Mouse (Mus musculus) ovary, adult 18-20 months (tissue): Measurements from ENCODE around the gene Ifit1bl1.
"Not testable (repeated sequence)": the region's sequence is repeated elsewhere in the genome, so short reads cannot be mapped to it uniquely, and the experiment has no call there.

Experiments
- DNase-seq: peaks from one replicate; pipeline ENCODE4 v3.0.0; 2022; ENCODE audit warnings: low spot score, mixed read lengths

Ifit1bl1 gene

DNA sequence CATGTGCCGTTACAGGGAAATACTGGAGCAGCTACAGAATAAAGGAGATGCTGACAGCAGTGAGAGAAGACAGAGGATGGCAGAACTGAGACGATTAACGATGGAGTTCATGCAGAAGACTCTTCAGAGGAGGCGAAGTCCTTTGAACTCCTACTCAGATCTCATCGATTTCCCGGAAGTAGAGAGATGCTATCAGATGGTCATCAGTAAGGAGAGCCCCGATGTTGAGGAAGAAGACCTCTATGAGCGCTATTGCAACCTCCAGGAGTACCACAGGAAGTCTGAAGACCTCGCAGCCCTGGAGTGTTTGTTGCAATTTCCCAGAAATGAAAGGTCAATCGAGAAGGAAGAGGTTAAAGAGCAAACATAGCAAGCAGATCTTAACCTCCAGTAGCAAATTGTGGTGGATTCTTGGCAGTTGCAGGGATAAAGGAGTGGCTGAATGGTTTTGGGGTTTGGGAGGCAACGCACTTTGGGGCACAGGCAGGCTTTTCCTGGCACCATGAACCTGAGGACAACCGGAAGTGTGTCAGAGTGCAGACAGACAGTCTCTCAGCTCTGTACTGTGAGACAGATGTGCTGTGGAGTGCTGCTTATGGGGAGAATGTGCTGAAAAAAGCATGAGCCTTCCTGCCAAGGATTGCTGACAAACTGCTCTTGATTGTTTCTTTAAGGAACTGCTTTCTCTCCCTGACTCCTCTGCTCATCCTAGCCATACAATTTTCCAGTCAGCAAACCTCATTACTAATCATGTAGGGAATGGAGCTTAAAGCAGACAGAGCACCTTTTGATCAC lies 13.7 kb downstream of the Ifit1bl1 start:
- DNase-seq = not testable (repeated sequence)

DNA sequence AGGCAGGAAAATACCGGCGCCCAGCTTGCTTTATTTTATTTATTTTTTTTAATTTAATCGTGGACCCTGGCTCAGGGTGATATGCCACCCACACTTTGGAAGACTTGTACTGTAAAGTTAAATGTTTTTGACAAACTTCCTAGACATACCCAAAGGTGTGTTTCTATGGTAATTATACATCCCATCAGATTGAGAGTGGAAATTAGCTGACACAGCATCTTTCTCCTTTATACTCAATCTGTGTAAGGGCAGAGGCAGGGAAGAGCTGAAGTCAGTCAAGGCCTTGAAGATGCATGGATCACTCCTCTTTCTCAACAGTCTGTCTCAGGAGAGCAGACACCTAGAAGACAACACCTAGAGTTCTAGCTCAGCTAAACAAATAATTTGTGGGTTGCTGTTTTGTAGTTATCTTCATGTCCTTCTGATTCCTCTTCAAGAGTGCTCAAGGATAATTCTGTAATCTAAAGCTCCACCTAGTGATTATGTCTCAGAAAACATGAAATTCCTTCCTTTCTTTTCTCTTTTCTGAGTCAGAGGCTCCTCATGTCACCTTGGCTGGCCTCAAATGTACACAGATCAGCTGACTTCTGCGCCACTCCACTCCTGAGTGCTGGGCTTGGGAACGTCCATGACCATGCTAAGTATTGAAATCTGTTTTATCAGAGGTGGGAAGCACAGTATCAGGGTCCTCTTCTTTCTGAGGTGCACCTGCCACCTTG lies 15.9 kb downstream of the Ifit1bl1 start:
- not testable (repeated sequence) for DNase-seq

DNA sequence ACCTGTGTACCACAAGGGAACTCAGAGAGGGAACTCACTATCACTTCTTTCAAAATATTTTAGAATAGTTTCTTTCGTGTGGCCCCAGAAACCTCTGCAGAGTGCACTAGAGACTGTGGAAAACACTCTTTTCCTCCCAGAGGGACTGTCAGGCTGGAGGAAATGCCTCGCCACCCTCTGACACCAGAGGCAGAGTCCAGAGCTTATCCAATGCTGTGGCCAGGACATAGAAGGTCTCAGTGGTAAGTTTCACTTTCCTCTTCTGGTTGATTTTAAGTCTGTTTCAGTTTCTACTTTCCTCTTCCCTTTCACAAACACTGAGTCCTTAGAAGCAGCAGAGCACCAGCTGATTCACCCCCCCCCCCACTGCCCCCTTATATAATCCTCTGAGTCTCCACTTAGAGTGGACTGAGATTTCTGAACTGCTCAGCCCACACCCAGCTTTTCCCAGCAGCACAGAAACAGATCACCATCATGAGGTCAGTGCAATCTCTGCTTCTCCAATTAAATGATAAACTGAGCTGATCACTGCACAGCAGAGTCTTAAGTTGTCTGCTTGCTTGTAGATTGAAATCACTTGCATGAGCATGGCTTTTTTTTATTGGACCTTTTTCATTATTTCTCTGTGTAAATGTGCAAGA lies 18.5 kb downstream of the Ifit1bl1 start, which contains the start of gene Ifit3:
Ifit3 (plus strand) TSS at position 406 of the 641 bp plus-strand sequence.
- DNase-seq = not testable (repeated sequence)

DNA sequence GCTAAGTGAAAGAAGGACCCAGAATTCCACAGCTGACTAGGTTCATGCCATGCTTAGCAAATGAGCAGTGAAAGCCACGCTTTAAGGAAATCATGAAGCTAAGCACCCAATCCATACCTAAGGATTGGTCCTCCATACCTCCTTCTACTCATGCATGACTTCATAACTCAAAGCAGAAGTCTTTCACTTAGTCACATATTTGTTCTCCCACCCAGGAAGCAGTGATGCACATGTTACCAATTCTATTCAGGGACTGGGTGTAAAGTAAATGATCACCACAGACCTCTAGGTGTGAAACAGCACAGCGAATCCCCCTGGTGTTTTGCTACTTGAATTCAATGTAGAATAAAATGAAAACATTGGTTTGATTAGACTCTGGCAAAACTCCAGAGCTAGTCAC lies 19.1 kb downstream of the Ifit1bl1 start:
- not testable (repeated sequence) for DNase-seq

DNA sequence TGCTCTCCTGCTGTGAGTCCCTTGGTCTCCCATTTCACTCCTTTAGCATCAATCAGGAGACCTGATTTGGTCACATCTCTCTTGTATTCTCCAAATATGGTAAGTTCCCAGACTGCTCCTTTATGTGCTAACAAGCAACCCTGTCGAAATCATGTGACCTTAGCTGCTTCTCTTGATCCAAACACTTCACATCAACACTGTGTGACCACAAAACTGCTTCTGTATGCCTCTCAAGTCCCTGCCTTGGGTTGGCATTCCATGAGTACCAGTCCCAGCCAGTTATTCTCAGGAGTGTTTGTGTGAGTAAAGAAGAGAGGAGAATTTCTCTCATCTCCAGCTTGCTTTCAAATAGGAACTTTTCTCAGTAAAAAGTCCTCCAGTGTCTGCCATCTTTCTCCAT lies 24.6 kb downstream of the Ifit1bl1 start:
- no peak for DNase-seq

DNA sequence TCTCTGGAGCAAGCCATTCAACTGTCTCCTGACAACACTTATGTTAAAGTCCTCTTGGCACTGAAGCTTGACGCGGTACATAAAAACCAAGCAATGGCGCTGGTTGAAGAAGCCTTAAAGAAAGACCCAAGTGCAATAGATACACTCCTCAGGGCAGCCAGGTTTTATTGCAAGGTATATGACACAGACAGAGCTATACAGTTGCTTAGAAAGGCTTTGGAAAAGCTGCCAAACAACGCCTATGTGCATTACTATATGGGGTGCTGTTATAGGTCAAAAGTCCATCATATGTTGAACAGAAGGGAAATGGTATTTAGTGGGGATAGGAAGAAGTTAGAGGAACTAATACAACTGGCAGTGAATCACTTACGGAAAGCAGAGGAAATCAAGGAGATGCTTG lies 28.1 kb downstream of the Ifit1bl1 start:
- no peak for DNase-seq

DNA sequence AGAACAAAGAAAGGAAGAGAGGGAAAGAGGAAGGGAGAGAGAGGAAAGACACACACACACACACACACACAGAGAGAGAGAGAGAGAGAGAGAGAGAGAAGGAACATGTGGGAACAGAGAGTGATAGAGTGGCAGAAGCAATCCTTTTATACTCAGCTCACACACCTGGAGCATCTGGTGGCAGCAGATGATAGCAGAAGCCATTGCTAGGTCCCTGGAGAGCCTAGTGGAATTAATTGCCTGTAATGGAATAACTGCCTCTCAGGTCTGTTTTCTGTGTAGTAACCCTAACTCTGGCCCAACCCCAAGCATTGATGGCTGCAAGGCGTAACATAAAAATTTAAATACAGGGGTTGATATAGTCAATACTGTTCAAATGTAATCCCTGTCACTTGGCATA lies 30.7 kb downstream of the Ifit1bl1 start:
- DNase-seq = no peak

DNA sequence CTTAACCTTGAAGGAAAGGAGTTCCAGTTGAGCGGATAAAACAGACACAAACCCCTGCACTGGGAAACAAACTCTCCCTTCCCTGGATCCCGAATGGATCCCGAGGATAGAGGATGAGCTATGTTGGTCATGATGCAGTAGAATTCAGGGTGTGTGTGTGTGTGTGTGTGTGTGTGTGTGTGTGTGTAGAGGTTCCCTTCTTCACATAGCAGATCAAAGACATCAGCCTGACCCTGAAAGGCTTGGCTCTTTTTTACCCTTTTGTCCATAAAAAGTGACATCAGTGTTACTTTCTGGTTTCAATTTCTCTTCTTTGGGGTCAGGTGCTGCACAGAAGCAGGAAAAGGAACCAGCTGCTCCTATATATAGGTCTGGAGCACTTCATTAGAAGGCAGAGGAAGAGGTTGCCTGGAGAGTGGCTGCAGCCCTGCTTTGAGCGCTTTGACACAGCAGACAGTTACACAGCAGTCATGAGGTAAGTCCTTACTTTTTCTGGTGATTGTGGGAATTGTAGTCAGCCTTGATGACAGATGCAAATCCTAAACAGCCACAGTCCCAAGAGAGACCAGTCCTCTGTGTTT lies 31.8 kb downstream of the Ifit1bl1 start:
- DNase-seq = no peak

DNA sequence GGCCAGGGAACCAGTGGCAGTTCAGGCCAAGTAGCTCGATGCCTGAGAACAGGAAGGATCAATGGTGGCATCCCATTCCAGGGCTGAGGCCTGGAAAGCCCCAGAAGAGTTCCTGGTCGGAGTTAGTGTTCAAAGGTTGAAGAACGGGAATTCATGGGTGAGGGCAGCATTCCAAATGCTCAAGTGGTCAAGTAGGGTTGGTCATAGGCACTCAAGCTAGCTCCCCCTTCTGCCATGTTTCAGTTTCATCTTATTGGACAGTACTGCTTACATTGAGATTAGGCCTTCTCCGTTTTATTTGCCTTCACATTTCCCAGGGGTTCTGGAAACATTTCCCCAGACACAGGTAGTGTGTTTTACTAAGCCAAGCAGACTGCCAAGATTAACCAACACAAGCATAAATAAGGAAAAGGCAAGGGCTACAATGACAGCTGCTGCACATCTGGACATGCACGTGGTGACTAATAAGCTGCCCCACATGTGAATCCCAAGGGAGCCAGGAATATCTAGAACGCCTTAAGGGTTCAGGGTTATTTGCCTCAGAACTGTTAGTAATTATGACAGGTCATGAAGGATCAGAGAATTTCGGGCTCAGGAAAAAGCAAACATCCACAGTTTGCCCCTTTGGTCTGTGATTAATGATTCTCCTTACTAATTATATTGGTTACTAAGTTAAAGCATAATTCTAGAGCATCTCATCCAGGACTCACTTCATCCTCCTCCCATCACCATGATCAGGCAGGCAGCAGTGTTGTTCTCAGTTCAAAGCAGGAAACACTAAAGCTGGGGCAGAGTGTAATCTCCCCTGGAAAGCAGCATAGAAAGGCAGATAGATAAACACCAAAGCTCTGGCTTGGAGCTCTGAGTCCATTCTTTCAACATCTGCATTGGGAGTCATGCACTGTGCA lies 32.5 kb downstream of the Ifit1bl1 start:
- DNase-seq = no peak

DNA sequence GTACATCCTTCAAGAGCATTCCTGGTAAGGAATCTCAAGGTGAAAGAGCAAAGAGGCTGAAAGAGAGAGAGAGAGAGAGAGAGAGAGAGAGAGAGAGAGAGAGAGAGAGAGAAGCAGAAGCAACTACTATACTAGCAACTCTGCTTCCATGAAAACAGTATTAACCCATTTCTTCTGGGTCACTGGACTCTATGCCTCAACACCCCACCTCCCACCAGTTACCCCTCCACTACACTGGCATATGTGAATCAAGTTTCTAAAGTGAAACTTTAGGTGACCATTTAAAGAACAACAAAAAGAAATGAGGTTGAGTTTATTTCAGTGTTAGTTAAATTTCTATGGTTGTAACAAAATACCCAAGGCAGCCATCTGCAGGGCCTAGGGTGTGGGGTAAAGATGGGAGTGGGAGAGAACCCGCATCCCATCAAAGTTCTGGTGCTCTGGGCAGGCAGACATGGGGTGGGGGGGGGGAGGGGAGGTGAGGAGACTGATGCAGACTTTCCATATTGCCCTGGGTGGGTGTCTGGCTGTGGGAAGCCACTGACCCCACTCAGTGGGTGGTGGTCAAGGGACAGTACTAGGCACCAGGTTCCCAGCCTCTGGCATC lies 35.5 kb downstream of the Ifit1bl1 start:
- no peak for DNase-seq

DNA sequence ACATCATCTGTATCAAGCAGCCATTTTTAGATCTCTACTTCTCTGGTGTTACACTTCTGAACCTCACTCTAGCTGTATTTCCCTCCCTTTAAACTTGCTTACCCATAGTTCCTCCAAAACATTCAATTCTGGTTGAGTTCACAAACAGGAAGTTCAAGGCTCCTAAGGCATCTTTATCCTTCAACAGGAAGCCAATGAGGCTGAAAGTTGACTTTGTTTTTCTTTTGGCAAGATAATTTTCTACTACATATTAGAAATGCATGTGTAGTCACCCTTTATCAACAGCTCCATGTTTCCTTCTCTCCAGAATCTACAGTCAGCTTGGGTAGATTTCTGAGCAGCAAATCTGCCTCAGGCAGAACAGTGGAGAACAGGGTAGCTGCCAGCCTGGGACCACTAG lies 39.2 kb downstream of the Ifit1bl1 start:
- DNase-seq = no peak

DNA sequence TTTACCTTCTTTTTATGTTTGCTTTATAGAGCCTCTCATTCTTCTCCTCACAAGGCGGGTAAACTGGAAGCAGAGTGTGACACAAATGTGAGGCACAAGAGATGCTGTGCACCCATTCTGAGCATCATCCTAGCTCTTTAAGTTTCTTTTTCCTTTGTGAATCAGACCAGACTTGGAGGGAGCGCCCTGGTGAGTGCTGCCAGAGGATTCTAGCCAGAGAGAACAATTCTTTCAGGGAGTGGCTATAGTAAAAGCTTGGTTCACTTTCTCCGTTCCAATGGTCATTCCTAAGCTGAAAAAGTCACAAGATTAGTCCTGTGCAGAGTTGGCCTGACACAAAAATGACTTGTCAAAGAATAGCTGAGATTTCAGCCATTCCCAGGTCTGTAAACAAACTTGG lies 45.1 kb downstream of the Ifit1bl1 start:
- DNase-seq = no peak

DNA sequence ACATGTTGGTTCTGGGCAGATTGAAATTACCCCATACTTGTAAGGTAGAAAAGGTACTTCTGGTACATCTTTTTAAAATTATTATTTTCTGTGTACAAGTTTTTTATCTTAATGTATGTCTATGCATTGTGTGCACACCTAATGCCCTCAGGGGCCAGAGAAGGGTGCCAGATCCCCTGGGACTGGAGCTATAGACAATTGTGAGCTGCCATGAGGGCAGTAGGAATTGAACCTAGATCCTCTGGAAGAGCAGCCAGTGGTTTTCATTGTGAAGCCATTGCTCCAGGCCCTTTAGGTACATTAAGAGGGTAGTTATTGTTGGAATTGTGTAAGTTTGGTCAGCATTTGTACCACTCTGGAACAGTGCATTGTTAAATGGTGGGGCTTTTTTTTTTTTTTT lies 47.7 kb downstream of the Ifit1bl1 start:
- DNase-seq = no peak

DNA sequence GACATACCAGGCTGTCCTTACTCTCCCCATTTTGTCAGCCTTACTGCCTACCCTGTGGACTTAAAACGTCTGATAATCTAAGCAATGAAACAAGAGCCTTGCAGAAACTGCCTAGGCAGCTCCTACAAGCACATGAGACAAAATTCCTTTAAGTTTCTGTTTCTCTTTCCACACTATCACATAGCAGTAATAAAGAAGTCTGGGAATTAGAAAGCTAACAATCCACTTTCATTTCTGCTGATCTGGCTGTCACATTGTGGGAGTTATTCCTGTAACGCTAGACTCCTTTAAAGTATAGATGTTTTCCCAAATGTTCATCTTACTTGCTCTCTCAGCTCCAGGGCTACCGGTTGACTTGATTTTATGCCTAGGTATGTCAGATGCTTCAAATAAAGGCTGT lies 48.2 kb downstream of the Ifit1bl1 start:
- no peak for DNase-seq

DNA sequence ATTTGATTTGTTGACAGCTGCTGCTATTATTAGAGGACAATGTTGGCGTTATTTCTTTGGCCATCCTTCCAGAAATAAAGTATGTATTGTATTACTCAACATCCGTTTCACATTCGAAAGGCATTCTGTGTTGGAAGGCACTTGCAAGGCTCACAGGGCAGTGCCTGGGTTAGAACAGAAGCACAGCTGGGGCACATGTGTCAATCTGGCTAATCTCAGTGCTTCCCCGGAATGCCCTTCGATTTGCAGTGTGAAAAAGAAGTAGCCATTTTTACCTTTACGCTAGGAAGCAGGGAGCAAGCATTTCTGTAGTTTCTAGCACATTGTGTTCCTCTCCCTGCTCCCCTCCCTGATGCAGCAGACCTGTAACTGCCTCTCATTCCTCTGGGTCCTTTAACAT lies 48.7 kb downstream of the Ifit1bl1 start:
- DNase-seq = no peak

DNA sequence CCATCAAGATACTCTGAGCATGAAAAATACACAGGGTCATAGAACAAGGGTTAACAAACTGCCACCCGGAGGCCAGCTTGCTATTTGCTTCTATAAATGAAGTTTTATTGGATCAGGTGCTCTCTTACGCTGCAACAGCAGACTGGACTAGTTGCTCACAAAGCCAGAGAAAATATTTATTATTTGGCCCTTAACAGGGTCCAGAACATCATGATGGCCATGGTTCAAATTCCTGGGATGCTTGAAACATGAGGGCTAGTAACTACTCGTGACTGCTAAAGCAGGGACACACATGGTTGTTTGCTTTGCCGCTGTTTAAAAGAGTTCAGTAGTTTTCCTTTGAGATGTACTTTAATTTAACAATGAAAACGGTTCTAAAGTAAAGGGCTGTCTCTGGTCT lies 49.8 kb downstream of the Ifit1bl1 start:
- DNase-seq = no peak

DNA sequence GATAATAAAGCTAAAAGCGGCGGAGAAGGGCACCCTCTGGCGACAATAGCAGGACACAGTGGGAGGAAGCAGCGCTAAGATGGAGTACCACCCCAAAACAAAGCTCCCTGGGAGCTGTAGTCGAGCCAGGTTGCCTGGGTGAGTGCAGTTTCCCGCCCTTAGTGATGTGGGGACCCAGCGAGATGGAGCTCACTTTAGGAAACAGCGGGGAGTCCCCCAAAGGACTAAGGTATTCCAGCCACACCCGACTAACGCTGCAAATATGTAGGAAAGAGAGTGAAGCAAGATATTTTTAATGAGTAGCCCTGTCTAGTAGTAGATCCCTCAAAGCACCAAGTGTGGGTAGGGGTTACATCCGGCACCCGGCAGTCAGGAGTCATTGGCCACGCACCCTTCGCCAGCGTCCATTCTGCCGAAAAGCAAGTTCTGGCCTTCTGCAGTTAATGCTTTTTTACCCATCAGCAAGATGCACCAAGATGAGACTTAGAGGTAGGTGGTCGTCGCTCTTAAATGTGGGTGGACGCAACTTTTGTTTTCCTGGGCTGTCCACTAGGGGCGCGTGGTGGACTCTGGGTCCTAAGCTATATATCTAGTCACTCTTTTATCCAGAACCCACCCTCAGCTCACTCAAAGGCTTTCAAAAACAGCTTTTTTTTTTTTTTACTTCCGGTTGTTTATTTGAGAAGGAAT lies 51.1 kb downstream of the Ifit1bl1 start, which contains the start of gene Ifit2:
Ifit2 (plus strand) TSS at position 161 of the 690 bp plus-strand sequence.
- DNase-seq = peak; percentile 56

DNA sequence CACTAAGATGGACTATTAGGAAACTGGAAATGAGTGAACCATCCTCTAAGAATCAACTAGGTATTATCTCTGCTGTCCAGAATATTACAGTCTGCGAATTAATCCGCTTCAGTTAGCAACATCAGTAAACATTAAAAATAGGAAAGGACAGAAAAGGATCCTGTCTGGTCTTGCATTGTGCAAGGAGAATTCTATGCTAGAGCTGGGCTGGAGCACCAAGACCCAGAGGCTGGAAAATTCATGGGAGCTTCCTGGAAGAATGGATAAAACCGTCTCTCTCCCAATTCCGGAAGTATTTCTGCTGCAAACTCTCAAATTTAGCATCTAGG lies 51.6 kb downstream of the Ifit1bl1 start:
- DNase-seq = no peak

DNA sequence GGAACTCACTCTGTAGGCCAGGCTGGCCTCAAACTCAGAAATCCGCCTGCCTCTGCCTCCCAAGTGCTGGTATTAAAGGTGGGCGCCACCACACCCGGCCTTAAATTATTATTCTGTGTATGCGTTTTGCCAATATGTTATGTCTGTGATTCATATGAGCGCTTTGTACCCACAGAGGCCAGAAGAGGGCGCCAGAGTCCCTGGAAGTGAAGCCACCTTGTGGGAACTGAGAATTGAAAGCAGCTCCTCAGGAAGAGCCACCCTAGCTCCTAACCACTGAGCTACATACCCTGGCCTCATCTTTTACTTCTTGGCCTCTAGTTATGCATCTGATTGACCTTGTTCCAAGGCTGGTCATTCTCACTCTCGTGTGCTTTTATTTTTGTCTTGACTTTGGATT lies 53.8 kb downstream of the Ifit1bl1 start:
- no peak for DNase-seq

DNA sequence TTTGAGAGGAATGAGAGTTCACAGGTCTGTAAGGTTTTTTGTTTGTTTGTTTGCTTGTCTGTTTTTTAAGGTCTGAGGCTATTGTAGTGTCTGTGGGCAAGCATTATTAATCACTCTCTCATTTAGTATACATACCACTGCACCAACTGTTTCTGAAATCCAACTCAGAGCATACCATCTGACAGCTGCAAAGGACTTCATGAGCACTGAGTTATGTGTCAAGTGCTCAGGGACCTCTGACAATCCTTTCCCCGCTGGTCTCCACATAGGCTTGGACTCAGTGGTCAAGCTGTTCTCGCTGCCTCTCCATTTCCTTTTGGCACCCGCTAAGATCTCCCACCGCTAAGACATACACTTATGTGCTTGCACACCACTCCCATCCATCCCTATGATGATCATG lies 55.5 kb downstream of the Ifit1bl1 start:
- no peak for DNase-seq
